Mouse (Mus musculus): ENCODE data around the gene Abhd16a.

DNA sequence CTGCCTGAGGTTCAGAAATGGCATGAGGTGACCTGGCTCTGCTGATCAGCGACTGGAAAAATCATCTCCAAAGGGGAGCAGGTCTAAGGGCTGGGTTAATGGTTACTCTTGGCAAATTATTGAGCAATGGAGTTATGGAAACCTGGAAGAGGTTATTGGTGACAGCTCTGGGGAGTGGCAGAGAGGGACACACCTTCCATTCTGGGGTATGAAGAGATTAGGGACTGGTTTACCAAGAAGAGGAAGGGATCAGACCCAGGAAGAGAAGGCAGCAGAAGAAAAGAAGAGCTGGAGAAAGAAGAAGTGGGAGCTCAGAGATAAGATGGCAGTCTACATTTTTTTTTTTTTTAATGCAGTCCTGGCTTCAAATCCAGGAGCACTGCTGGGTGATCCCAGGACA, 41.4 kb upstream of the Abhd16a start:
- TF ChIP-seq CTCF (IDR thresholded peaks at IDR 0.05) (no peak), EP300 (IDR thresholded peaks at IDR 0.05) (no peak)

Measured in lung, postnatal 0 days (tissue).